Mouse (Mus musculus): ENCODE data around the gene Mbtd1. TPM values are rescaled to one million over a fixed set of nuclear protein-coding genes. Genes with fewer than 3 reads are reported as not detected.
"Not testable (repeated sequence)": the region's sequence is repeated elsewhere in the genome, so short reads cannot be mapped to it uniquely, and the experiment has no call there.

The Mbtd1 gene
- total RNA-seq, 2 experiments from 2014 or later = 8.0 to 9.9 TPM

- peak overlapping the region; percentile 92 for H3K4me3 ChIP-seq
- TF ChIP-seq CTCF (IDR thresholded peaks at IDR 0.05) = no peak
- DNase-seq = no peak
- intact Hi-C loops (cut with DNase I) = no loop called here
- peak overlapping the region; percentile 99; the same call in 1 of the 2 replicates for H3K27ac ChIP-seq
Measured at GRCm38 (mm10) chr11:93887080-93887447, 1.4 kb downstream of the Mbtd1 start.

DNA sequence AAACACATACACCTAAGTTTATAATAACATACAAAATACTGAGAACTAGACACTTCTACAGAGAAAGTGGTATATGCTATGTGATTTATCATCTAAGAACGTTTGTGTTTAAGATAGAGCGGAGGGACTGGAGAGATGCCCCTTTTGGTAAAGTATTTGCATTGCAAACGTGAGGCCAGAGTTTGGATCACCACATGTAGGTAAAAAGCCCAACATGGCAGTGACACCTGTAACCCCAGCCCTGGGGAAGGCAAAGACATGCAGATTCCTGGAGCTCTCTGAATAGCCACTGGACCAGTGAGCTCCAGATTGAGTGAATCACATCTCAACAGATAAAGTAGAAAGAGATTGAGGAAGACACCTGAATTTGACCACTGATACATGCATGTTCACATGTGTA lies 12.1 kb downstream of the Mbtd1 start:
- H3K4me3 ChIP-seq = no peak overlapping the region
- no peak for TF ChIP-seq CTCF (IDR thresholded peaks at IDR 0.05)
- intact Hi-C loops (cut with DNase I) = no loop called here
- DNase-seq = no peak
- no peak overlapping the region for H3K27ac ChIP-seq

- intact Hi-C loops (cut with DNase I) = no loop called here
- TF ChIP-seq CTCF (IDR thresholded peaks at IDR 0.05) = no peak
Measured at GRCm38 (mm10) chr11:93906834-93907233, 21.2 kb downstream of the Mbtd1 start.

GRCm38 (mm10) chr11:93907839-93908238 lies 22.2 kb downstream of the Mbtd1 start:
- H3K27ac ChIP-seq = no peak overlapping the region
- H3K4me3 ChIP-seq = no peak overlapping the region
- no peak for TF ChIP-seq CTCF (IDR thresholded peaks at IDR 0.05)
- intact Hi-C loops (cut with DNase I) = no loop called here
- DNase-seq = no peak

More at GRCm38 (mm10) chr11:93906834-93907233, 21.2 kb downstream of the Mbtd1 start:
- no peak for DNase-seq
- Histone ChIP-seq H3K4me3 (no peak overlapping the region), H3K27ac (no peak overlapping the region)

- H3K27ac ChIP-seq = no peak overlapping the region
- no peak for TF ChIP-seq CTCF (IDR thresholded peaks at IDR 0.05)
- intact Hi-C loops (cut with DNase I) = no loop called here
Measured at GRCm38 (mm10) chr11:93908829-93909228, 23.2 kb downstream of the Mbtd1 start.

GRCm38 (mm10) chr11:93911603-93912002 lies 26.0 kb downstream of the Mbtd1 start:
- Histone ChIP-seq H3K27ac (no peak overlapping the region), H3K4me3 (no peak overlapping the region)
- intact Hi-C loops (cut with DNase I) = no loop called here
- TF ChIP-seq CTCF (IDR thresholded peaks at IDR 0.05) = no peak
- DNase-seq = no peak

More at GRCm38 (mm10) chr11:93908829-93909228, 23.2 kb downstream of the Mbtd1 start:
- no peak overlapping the region for H3K4me3 ChIP-seq
- DNase-seq = no peak

DNA sequence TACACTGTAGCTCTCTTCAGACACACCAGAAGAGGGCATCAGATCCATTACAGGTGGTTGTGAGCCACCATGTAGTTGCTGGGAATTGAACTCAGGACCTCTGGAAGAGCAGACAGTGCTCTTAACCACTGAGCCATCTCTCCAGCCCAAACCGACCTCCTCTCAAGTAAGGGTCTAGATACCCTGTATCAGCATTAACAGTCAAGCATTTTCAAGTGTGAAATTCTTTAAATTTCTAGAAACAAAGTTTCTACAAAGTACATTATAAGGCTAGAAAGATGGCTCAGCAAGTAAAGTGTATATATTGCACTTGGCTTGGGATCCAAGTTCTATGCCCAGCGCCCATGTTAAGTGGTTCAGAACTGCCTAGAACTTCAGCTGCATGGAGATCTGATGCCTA lies 29.4 kb downstream of the Mbtd1 start:
- DNase-seq; H3K4me3 ChIP-seq; H3K27ac ChIP-seq; intact Hi-C loops (cut with DNase I): not testable (repeated sequence)

DNA sequence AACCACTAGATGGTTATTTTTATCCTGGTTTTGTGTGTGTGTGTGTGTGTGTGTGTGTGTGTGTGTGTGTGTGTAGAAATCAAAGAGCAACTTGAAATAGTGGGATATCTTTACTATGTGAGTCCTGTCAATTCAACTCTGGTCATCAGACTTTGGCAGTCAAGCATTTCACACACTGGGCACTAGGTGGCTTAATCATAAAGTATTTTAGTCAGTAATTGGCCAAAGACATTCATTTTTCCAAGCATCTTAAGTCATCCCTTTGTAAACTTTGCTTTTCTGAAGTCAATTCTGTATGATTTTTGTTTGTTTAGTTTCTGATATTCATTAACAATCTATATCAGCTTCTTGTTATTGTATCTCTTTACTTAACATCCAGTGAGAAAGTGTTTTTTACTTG lies 43.5 kb downstream of the Mbtd1 start:
- TF ChIP-seq CTCF (IDR thresholded peaks at IDR 0.05) = peak; percentile 34

GRCm38 (mm10) chr11:93940906-93941305 lies 55.3 kb downstream of the Mbtd1 start:
- Histone ChIP-seq H3K4me3 (no peak overlapping the region), H3K27ac (no peak overlapping the region)
- no peak for DNase-seq
- no peak for TF ChIP-seq CTCF (IDR thresholded peaks at IDR 0.05)
- intact Hi-C loops (cut with DNase I) = no loop called here

More for the DNA sequence above, 43.5 kb downstream of the Mbtd1 start:
- Histone ChIP-seq H3K27ac (no peak overlapping the region), H3K4me3 (no peak overlapping the region)
- intact Hi-C loops (cut with DNase I) = no loop called here
- no peak for DNase-seq

DNA sequence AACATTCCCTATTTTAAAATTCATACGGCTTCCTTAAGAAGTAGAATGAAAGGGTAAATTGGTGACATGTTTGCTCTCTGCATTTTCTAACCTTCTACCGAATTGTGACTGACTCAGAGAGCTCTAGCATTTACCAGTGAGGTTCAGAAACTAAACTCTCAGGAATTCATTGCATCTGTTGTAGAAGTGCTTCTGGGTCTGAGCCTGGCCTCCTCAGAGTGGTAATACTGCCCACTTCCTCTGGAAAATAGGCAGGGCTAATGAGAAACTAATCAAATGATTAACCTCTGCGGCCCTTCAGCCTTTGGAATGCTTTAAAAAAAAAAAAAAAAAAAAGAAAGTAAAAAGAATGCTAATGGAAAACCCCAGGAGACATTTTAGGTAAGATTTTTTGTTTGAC lies 59.3 kb downstream of the Mbtd1 start:
- H3K4me3 ChIP-seq = no peak overlapping the region
- H3K27ac ChIP-seq = no peak overlapping the region
- TF ChIP-seq CTCF (IDR thresholded peaks at IDR 0.05) = no peak
- DNase-seq = no peak
- intact Hi-C loops (cut with DNase I) = no loop called here

- intact Hi-C loops (cut with DNase I) = no loop called here
- no peak for TF ChIP-seq CTCF (IDR thresholded peaks at IDR 0.05)
- DNase-seq = no peak
Measured at GRCm38 (mm10) chr11:93948887-93949567, 63.4 kb downstream of the Mbtd1 start.

GRCm38 (mm10) chr11:93950045-93950444 lies 64.4 kb downstream of the Mbtd1 start:
- intact Hi-C loops (cut with DNase I) = no loop called here
- Histone ChIP-seq H3K4me3 (no peak overlapping the region), H3K27ac (no peak overlapping the region)
- DNase-seq = no peak
- TF ChIP-seq CTCF (IDR thresholded peaks at IDR 0.05) = no peak

More at GRCm38 (mm10) chr11:93948887-93949567, 63.4 kb downstream of the Mbtd1 start:
- H3K27ac ChIP-seq = no peak overlapping the region
- no peak overlapping the region for H3K4me3 ChIP-seq

DNA sequence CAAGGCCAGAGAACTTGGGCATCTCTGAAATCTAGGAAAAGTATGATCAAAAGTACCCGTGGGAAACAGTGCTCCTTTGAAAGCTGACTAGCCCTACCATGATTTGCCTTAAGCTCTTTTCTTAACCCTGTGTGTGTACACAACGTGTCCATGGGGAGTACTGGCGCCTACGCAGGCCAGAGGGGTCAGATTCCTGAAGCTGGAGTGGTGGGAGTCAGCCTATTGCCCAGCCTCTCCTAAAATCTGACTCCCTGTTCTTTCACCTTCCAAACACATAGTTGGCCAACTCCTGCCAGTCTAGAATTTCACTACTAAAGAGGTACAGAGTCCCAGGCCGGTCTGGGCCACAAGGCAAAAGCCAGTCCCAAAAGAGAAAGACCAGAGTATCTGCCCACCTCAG lies 66.7 kb downstream of the Mbtd1 start:
- H3K27ac ChIP-seq = peak overlapping the region; percentile 97
- no peak for DNase-seq
- intact Hi-C loops (cut with DNase I) = no loop called here
- no peak for TF ChIP-seq CTCF (IDR thresholded peaks at IDR 0.05)
- peak overlapping the region; percentile 75; the same call in 1 of the 2 replicates for H3K4me3 ChIP-seq

- Histone ChIP-seq H3K27ac (peak overlapping the region; percentile 97), H3K4me3 (peak overlapping the region; percentile 75)
Measured at GRCm38 (mm10) chr11:93954738-93955255, 69.1 kb downstream of the Mbtd1 start.

More at GRCm38 (mm10) chr11:93954738-93955255, 69.1 kb downstream of the Mbtd1 start:
- DNase-seq = no peak
- no peak for TF ChIP-seq CTCF (IDR thresholded peaks at IDR 0.05)
- intact Hi-C loops (cut with DNase I) = loop anchor here (5.0 kb wide), 1 partner anchor 43 kb away; the partner anchor contains the start of gene Spag9
